Mouse (Mus musculus) small intestine, adult 2 months (tissue): Measurements from ENCODE around the gene Bms1.

Experiments
- CTCF ChIP-seq: fragments of 200-500 bp; IDR thresholded peaks from 2 replicates; pipeline ENCODE4 v1.5.1; 2012; ENCODE audit warnings: low read depth, mild to moderate bottlenecking, control low read depth, inconsistent platforms, low read length, moderate library complexity, mixed read lengths; ENCODE audit not compliant: insufficient replicate concordance, insufficient read length; ENCODE audit errors: extremely low read depth
- POLR2A ChIP-seq: fragments of 200-500 bp; IDR thresholded peaks from 2 replicates; pipeline ENCODE4 v1.6.1; 2012; ENCODE audit warnings: low read depth, mild to moderate bottlenecking, control low read depth, inconsistent platforms, low read length, moderate library complexity

DNA sequence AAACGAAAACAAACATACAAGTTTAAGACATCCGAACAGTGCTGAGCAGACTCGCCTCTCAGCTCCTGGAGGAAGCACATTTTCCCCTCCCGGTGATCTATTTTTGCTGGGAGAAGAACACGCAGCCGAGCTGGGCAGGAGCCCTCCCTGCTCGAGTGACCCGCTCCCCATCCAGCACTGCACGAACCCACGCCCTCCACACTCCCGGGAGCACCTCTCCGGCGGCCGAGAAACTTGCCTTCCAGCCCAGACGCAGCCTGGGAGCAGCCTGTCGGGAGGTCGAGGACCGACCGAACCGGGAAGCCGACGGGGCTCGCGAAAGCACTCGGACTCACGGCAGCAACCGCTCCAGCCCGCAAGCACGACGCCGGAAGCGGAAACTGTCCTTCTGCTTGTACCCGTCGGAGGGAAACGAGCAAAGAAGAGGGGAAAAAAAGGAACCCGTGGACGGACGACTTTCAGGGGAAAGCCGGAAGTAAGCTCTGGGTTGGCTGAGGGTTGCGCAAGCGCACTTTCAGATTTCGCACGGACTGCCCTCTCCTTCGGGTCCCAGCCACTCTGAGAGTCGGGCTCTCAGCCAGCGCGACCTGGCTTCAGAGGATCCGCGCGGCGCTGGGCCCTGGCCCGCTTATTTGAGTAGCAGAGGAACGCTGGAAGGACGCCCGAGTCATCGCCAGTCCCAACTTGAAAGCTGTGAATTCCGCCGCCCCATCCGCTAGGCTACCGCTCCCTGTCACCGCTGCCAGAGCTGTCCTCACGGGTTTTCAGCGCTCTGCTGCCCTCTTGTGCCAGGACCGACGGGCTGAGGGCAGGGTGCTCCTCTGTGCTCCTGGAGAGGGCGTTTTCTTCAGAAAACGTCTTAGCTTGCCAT, at the start of gene Bms1:
- peak; percentile 90 for TF ChIP-seq CTCF
- 0 out of 2 replicates have a peak, but pooled peaks have one; percentile 10 for TF ChIP-seq POLR2A
